Mouse (Mus musculus) kidney, adult 2 months (tissue): ENCODE results near the gene Slc6a3.

Source experiments
- CTCF ChIP-seq: fragments of 200-500 bp; conservative IDR thresholded peaks from 2 replicates; pipeline ENCODE4 v1.5.1; 2011; ENCODE audit warnings: low read depth, mild to moderate bottlenecking, control low read depth, low read length, moderate library complexity, mixed read lengths; ENCODE audit not compliant: insufficient read depth, insufficient read length
- POLR2A ChIP-seq: fragments of 200-500 bp; IDR thresholded peaks from one replicate; pipeline ENCODE4 v1.6.1; 2011; ENCODE audit warnings: low read depth, low read length, control low read depth

- TF ChIP-seq POLR2A (no peak), CTCF (no peak)
Measured at GRCm38 (mm10) chr13:73494528-73494927, 42.0 kb upstream of the Slc6a3 start.
